Mouse (Mus musculus) heart, postnatal 0 days (tissue): ENCODE measurements at regions not wholly inside any gene's neighbourhood (a gene's known extent, or its start where the extent isn't known, plus 50 kb on each side); places are given as distances from the start of the nearest gene placed in this dataset.

Experiments
- CTCF ChIP-seq: IDR thresholded peaks from 2 replicates; pipeline ENCODE4 v1.5.1; 2016; ENCODE audit warnings: antibody characterized with exemption, control low read depth, low read depth
- EP300 ChIP-seq: IDR thresholded peaks from 2 replicates; pipeline ENCODE4 v1.6.1; 2016; ENCODE audit warnings: antibody characterized with exemption, low read depth

DNA sequence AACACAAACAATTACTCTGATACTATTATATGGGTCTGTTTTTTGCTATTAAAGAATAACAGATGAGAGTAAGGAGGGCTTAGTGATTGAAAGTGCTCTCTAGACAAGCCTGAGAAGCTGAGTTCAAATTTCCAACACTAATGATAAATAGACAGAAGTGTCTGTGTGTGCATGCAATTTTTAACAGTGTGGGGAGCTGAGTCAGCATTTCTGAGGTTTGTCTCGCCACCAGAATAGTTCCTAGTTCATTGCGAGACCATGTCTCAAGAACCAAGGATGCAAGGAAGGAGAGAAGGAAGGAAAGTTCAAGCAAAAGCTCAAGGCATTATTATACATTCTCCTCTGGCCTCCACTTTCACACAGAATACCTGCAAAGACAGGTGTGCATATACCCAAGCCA is 259.7 kb upstream of the Dmac1 start:
- TF ChIP-seq CTCF (no peak), EP300 (no peak)
